Mouse (Mus musculus): Measurements from ENCODE around the gene Stk19. TPM values are rescaled to one million over a fixed set of nuclear protein-coding genes. Genes with fewer than 3 reads are reported as not detected.
A peak's percentile ranks its signal among the peaks of the same experiment; 100 is the strongest.

Stk19 gene
- polyA plus RNA-seq, 1 experiment from 2014 or later: 31.2 TPM

DNA sequence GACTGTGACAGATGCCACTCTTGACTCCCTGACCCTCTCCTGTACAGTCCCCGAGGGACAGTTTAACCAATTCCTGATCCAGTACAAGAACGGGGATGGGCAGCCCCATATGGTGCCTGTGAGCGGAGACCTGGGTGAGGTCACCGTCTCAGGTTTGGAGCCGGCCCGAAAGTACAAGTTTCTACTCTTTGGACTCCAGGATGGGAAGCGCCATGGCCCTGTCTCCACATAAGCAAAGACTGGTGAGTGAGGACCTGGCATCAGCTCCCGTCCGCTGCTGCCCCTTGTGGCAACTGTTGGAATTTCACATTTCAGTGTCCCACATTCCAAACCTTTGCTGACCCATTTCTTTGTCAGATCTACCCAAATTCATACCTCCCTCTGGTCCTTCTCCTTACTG is 41.1 kb downstream of the Stk19 start:
- no peak overlapping the region for H3K9ac ChIP-seq (ENCODE audit: low read length)
- ATAC-seq (ENCODE audit: low read depth): no peak
- H3K27ac ChIP-seq (ENCODE audit: low read length): no peak overlapping the region
- no peak overlapping the region for H3K4me3 ChIP-seq (ENCODE audit: low read length)
- H3K4me1 ChIP-seq (replicated peaks; ENCODE audit: control insufficient read depth, insufficient read depth, low read length): no peaks in the 10 kb centered on the region
- no peaks in the 10 kb centered on the region for H3K27me3 ChIP-seq (ENCODE audit: control insufficient read depth, insufficient read depth, low read depth, low read length)
- whole genome bisulfite sequencing: 61% methylated on average over 9 of the region's 9 CpGs
- H3K9me3 ChIP-seq (ENCODE audit: control insufficient read depth, low read length): no peaks in the 10 kb centered on the region
- no peak overlapping the region for H3K4me2 ChIP-seq (ENCODE audit: low read depth, low read length)
- H3K36me3 ChIP-seq (ENCODE audit: control insufficient read depth, insufficient read depth, low read length): no peaks in the 10 kb centered on the region

DNA sequence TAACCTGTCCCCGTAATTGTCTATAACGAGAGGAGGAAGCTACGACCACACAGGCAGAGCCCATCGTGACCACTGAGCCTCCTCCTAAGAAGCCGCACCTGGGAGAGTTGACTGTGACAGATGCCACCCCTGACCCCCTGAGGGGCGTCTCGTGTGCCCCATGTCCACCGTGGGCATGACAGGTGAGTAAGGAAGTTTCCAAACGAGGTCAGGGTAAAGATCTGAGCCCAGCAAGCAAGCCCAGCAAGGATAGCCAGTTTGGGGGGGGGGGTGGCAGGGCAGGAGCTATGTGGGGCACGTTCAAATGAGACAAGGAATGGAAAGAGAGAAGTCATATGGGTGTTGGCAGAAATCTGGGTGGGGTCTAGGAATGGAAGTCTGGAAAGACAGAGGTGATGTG is 41.7 kb downstream of the Stk19 start:
- H3K9me3 ChIP-seq (ENCODE audit: control insufficient read depth, low read length): no peaks in the 10 kb centered on the region
- H3K4me1 ChIP-seq (replicated peaks; ENCODE audit: control insufficient read depth, insufficient read depth, low read length): no peaks in the 10 kb centered on the region
- no peak overlapping the region for H3K9ac ChIP-seq (ENCODE audit: low read length)
- H3K36me3 ChIP-seq (ENCODE audit: control insufficient read depth, insufficient read depth, low read length): no peaks in the 10 kb centered on the region
- no peak for ATAC-seq (ENCODE audit: low read depth)
- no peak overlapping the region for H3K4me3 ChIP-seq (ENCODE audit: low read length)
- H3K4me2 ChIP-seq (ENCODE audit: low read depth, low read length): no peak overlapping the region
- no peaks in the 10 kb centered on the region for H3K27me3 ChIP-seq (ENCODE audit: control insufficient read depth, insufficient read depth, low read depth, low read length)
- WGBS: 78% methylated on average over 10 of the region's 10 CpGs
- H3K27ac ChIP-seq (ENCODE audit: low read length): no peak overlapping the region

DNA sequence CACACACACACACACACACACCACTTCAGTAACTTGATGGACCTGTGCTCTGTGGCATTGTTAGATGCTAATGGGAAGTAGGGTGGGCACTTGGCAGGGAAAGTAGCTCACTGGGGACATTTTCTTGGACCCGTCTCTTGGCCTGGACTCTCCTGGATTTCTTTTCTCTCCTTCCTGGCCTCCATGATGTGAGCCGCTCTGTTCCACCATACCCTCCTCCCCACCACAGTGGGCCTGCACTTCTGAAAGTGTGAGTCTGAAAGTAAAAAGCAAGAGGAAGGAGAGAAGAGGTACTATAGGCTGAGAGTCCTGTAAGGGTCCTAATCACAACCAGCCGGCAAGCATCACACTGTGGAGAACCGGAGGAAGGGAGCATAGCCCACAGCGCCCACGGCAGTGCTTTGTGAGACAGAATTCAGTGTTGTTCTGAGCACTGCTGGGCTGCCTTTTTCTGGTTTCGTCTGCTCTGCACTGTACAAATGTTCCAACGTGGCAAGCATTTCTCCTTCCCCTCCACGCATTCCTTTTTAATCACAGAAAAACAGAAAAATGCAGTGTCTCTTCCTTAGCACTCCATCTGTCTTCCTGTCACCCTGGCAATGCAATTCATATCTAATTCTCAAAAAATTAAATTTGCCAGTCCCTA is 58.9 kb downstream of the Stk19 start:
- Histone ChIP-seq H3K27me3 (ENCODE audit: control insufficient read depth, insufficient read depth, low read depth, low read length) (no peaks in the 10 kb centered on the region), H3K4me1 (replicated peaks; ENCODE audit: control insufficient read depth, insufficient read depth, low read length) (no peaks in the 10 kb centered on the region), H3K4me2 (ENCODE audit: low read depth, low read length) (no peak overlapping the region), H3K9me3 (ENCODE audit: control insufficient read depth, low read length) (peaks cover 8% of the 10 kb centered on the region), H3K36me3 (ENCODE audit: control insufficient read depth, insufficient read depth, low read length) (no peaks in the 10 kb centered on the region), H3K4me3 (ENCODE audit: low read length) (no peak overlapping the region), H3K27ac (ENCODE audit: low read length) (0 out of 2 replicates have a peak overlapping the region, but pooled peaks have one; percentile 10), H3K9ac (ENCODE audit: low read length) (no peak overlapping the region)
- 60% methylated on average over 9 of the region's 9 CpGs for WGBS
- ATAC-seq (ENCODE audit: low read depth): peak; percentile 26; the same call in 1 of the 2 replicates

Small RNAs within 50 kb of the gene (microRNA-seq; reads per million reads assigned to microRNA genes)
- gene Mir6970: not detected
- gene Mir6971: 2.8 reads per million, percentile 7 among the genes with 10 or more reads in this experiment
- not detected for gene Mir6972

Other genes with a start within 250 kb of the Stk19 start
- gene Gpsm3, start 247.1 kb downstream of the Stk19 start, polyA plus RNA-seq (2015; fragmentation: Nextera tagmentation; extraction: Ambion mirVana): 15.4 and 18.3 TPM in 2 replicates
- 8.5 and 11.4 TPM in 2 replicates for gene Pbx2, start 245.7 kb downstream of the Stk19 start, polyA plus RNA-seq (2015; fragmentation: Nextera tagmentation; extraction: Ambion mirVana)
- 379 and 478 TPM in 2 replicates for gene Ager, start 239.1 kb downstream of the Stk19 start, polyA plus RNA-seq (2015; fragmentation: Nextera tagmentation; extraction: Ambion mirVana)
- gene Rnf5, start 233.3 kb downstream of the Stk19 start, polyA plus RNA-seq (2015; fragmentation: Nextera tagmentation; extraction: Ambion mirVana): 128 and 129 TPM in 2 replicates
- 52.1 and 56.0 TPM in 2 replicates for gene Agpat1, start 232.7 kb downstream of the Stk19 start, polyA plus RNA-seq (2015; fragmentation: Nextera tagmentation; extraction: Ambion mirVana)
- 3.8 and 4.7 TPM in 2 replicates for gene Egfl8, start 221.0 kb downstream of the Stk19 start, polyA plus RNA-seq (2015; fragmentation: Nextera tagmentation; extraction: Ambion mirVana)
- gene Ppt2, start 208.4 kb downstream of the Stk19 start, polyA plus RNA-seq (2015; fragmentation: Nextera tagmentation; extraction: Ambion mirVana): 21.0 and 23.9 TPM in 2 replicates
- gene Prrt1, start 207.4 kb downstream of the Stk19 start, polyA plus RNA-seq (2015; fragmentation: Nextera tagmentation; extraction: Ambion mirVana): 0.13 and 0.53 TPM in 2 replicates
- gene Fkbpl, start 192.2 kb downstream of the Stk19 start, polyA plus RNA-seq (2015; fragmentation: Nextera tagmentation; extraction: Ambion mirVana): 15.2 and 17.5 TPM in 2 replicates
- 77.5 and 80.0 TPM in 2 replicates for gene Atf6b, start 189.8 kb downstream of the Stk19 start, polyA plus RNA-seq (2015; fragmentation: Nextera tagmentation; extraction: Ambion mirVana)
- 0.62 and 1.1 TPM in 2 replicates for gene Tnxb, start 166.4 kb downstream of the Stk19 start, polyA plus RNA-seq (2015; fragmentation: Nextera tagmentation; extraction: Ambion mirVana)
- gene C4b, start 93.1 kb downstream of the Stk19 start, polyA plus RNA-seq (2015; fragmentation: Nextera tagmentation; extraction: Ambion mirVana): 0.14 and 0.70 TPM in 2 replicates
- gene Cyp21a1, start 32.4 kb downstream of the Stk19 start, polyA plus RNA-seq (2015; fragmentation: Nextera tagmentation; extraction: Ambion mirVana): not detected in 2 replicates
- gene Dxo, start 74 bp upstream of the Stk19 start, polyA plus RNA-seq (2015; fragmentation: Nextera tagmentation; extraction: Ambion mirVana): 61.4 and 65.0 TPM in 2 replicates
- gene Skiv2l, start 13.3 kb upstream of the Stk19 start, polyA plus RNA-seq (2015; fragmentation: Nextera tagmentation; extraction: Ambion mirVana): 47.8 and 49.9 TPM in 2 replicates
- gene Nelfe, start 13.4 kb upstream of the Stk19 start, polyA plus RNA-seq (2015; fragmentation: Nextera tagmentation; extraction: Ambion mirVana): 94.4 and 96.0 TPM in 2 replicates
- 1.8 and 7.3 TPM in 2 replicates for gene Cfb, start 25.6 kb upstream of the Stk19 start, polyA plus RNA-seq (2015; fragmentation: Nextera tagmentation; extraction: Ambion mirVana)
- 2.3 and 2.5 TPM in 2 replicates for gene Zbtb12, start 42.5 kb upstream of the Stk19 start, polyA plus RNA-seq (2015; fragmentation: Nextera tagmentation; extraction: Ambion mirVana)
- gene Gm20547, start 45.1 kb upstream of the Stk19 start, polyA plus RNA-seq (2015; fragmentation: Nextera tagmentation; extraction: Ambion mirVana): not detected in 2 replicates
- gene C2, start 61.3 kb upstream of the Stk19 start, polyA plus RNA-seq (2015; fragmentation: Nextera tagmentation; extraction: Ambion mirVana): 3.2 and 4.8 TPM in 2 replicates
- gene Ehmt2, start 61.5 kb upstream of the Stk19 start, polyA plus RNA-seq (2015; fragmentation: Nextera tagmentation; extraction: Ambion mirVana): 58.2 and 62.2 TPM in 2 replicates
- gene Slc44a4, start 77.5 kb upstream of the Stk19 start, polyA plus RNA-seq (2015; fragmentation: Nextera tagmentation; extraction: Ambion mirVana): 1.5 and 1.9 TPM in 2 replicates
- 19.0 and 20.4 TPM in 2 replicates for gene Neu1, start 94.3 kb upstream of the Stk19 start, polyA plus RNA-seq (2015; fragmentation: Nextera tagmentation; extraction: Ambion mirVana)
- 0.10 and 0.19 TPM in 2 replicates for gene Hspa1b, start 122.3 kb upstream of the Stk19 start, polyA plus RNA-seq (2015; fragmentation: Nextera tagmentation; extraction: Ambion mirVana)
- 1.2 TPM in 1 of 2 replicates, not detected in the other for gene Gm20481, start 133.0 kb upstream of the Stk19 start, polyA plus RNA-seq (2015; fragmentation: Nextera tagmentation; extraction: Ambion mirVana)
- 4.4 and 4.8 TPM in 2 replicates for gene Hspa1a, start 135.2 kb upstream of the Stk19 start, polyA plus RNA-seq (2015; fragmentation: Nextera tagmentation; extraction: Ambion mirVana)
- gene Hspa1l, start 135.8 kb upstream of the Stk19 start, polyA plus RNA-seq (2015; fragmentation: Nextera tagmentation; extraction: Ambion mirVana): 0.55 and 0.65 TPM in 2 replicates
- gene Lsm2, start 144.9 kb upstream of the Stk19 start, polyA plus RNA-seq (2015; fragmentation: Nextera tagmentation; extraction: Ambion mirVana): 178 and 189 TPM in 2 replicates
- 88.0 and 96.2 TPM in 2 replicates for gene Vars, start 164.0 kb upstream of the Stk19 start, polyA plus RNA-seq (2015; fragmentation: Nextera tagmentation; extraction: Ambion mirVana)
- gene Vwa7, start 179.6 kb upstream of the Stk19 start, polyA plus RNA-seq (2015; fragmentation: Nextera tagmentation; extraction: Ambion mirVana): 0.14 and 0.25 TPM in 2 replicates
- gene Sapcd1, start 191.1 kb upstream of the Stk19 start, polyA plus RNA-seq (2015; fragmentation: Nextera tagmentation; extraction: Ambion mirVana): 4.3 and 4.6 TPM in 2 replicates
- gene Msh5, start 209.8 kb upstream of the Stk19 start, polyA plus RNA-seq (2015; fragmentation: Nextera tagmentation; extraction: Ambion mirVana): 4.7 and 4.9 TPM in 2 replicates
- gene Clic1, start 213.0 kb upstream of the Stk19 start, polyA plus RNA-seq (2015; fragmentation: Nextera tagmentation; extraction: Ambion mirVana): 298 and 322 TPM in 2 replicates
- gene Ddah2, start 222.1 kb upstream of the Stk19 start, polyA plus RNA-seq (2015; fragmentation: Nextera tagmentation; extraction: Ambion mirVana): 305 and 309 TPM in 2 replicates
- 0.53 and 0.97 TPM in 2 replicates for gene Ly6g6c, start 228.4 kb upstream of the Stk19 start, polyA plus RNA-seq (2015; fragmentation: Nextera tagmentation; extraction: Ambion mirVana)
- gene Mpig6b, start 229.2 kb upstream of the Stk19 start, polyA plus RNA-seq (2015; fragmentation: Nextera tagmentation; extraction: Ambion mirVana): 1.1 and 1.2 TPM in 2 replicates
- 1.8 and 2.3 TPM in 2 replicates for gene Ly6g6e, start 240.0 kb upstream of the Stk19 start, polyA plus RNA-seq (2015; fragmentation: Nextera tagmentation; extraction: Ambion mirVana)
- 7.0 and 9.0 TPM in 2 replicates for gene Ly6g6d, start 241.1 kb upstream of the Stk19 start, polyA plus RNA-seq (2015; fragmentation: Nextera tagmentation; extraction: Ambion mirVana)
- gene Ly6g6f, start 248.7 kb upstream of the Stk19 start, polyA plus RNA-seq (2015; fragmentation: Nextera tagmentation; extraction: Ambion mirVana): 0.31 and 0.79 TPM in 2 replicates

Data from lung, embryonic 16.5 days (tissue).